Mouse (Mus musculus) neutrophil, adult 59 days (primary cell): ENCODE measurements around the gene Prr32. TPM values are rescaled to one million over a fixed set of nuclear protein-coding genes. Genes with fewer than 3 reads are reported as not detected.

Experiments
- total RNA-seq, 2 experiments: library from RNA; stranded (reverse); gene quantifications; 1 replicate in 1 of 2; 2 replicates in 1 of 2; pipeline ENCODE4 v1.2.4; 2023

The Prr32 gene
- not detected for total RNA-seq

DNA sequence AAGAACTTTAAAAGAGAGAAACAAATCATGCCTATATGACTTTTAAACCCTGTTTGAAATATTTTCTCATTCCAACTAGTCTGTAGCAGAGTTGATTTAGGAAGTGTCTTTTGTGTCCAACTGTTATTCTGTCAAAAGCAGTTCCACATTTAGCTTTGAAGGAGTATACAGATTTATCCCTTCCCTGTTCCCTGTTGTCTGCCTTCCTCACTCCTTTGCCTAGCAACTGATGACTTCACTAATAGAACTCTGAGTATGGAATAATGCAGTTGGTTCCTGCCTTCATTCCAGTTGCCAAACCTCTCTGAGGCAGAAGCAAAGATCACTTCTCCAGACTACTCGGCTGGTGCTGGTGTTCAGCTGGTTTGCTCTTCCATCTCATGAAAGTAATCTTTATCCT, at the start of gene Prr32:
Gene Prr32, plus strand, starts transcription at position 301 of the 400 bp plus-strand sequence.

